Mouse (Mus musculus) ES-E14 (cell line): ENCODE results near the gene Gm29666. TPM values are rescaled to one million over a fixed set of nuclear protein-coding genes. Genes with fewer than 3 reads are reported as not detected.

Experiments
- DNase-seq: peaks from one replicate; pipeline ENCODE4 v3.0.0-alpha.2; 2013; ENCODE audit warnings: low read depth, low spot score
- H3K27ac ChIP-seq: 2 replicates; pipeline ENCODE4 v1.5.1; 2012; ENCODE audit warnings: low read depth, mild to moderate bottlenecking, low read length, moderate library complexity, mixed read lengths; ENCODE audit not compliant: poor library complexity, insufficient read depth, severe bottlenecking
- H3K36me3 ChIP-seq: 2 replicates; pipeline ENCODE4 v1.6.1; 2012; ENCODE audit warnings: mild to moderate bottlenecking, low read length, moderate library complexity, mixed read lengths; ENCODE audit not compliant: control insufficient read depth, poor library complexity, insufficient read depth, severe bottlenecking
- H3K4me1 ChIP-seq, 2 experiments: fragments of 150-350 bp in 1 of 2; sonication (generic) in 1 of 2; 2 replicates each; pipeline ENCODE4 v1.6.1; 2012; ENCODE audit warnings: low read length in 2 of 2, mild to moderate bottlenecking in 1 of 2, mixed read lengths in 1 of 2; ENCODE audit not compliant: control insufficient read depth in 2 of 2, insufficient read depth in 2 of 2, poor library complexity in 1 of 2
- H3K4me3 ChIP-seq, 2 experiments: fragments of 150-350 bp in 1 of 2; sonication (generic) in 1 of 2; 2 replicates each; pipeline ENCODE4 v1.5.1; 2012; ENCODE audit warnings: low read length in 2 of 2, low read depth in 1 of 2, mild to moderate bottlenecking in 1 of 2, mixed read lengths in 1 of 2; ENCODE audit not compliant: insufficient read depth in 1 of 2, poor library complexity in 1 of 2, severe bottlenecking in 1 of 2
- H3K9ac ChIP-seq: 2 replicates; pipeline ENCODE4 v1.6.1; 2012; ENCODE audit warnings: low read depth, mild to moderate bottlenecking, low read length, mixed read lengths; ENCODE audit not compliant: poor library complexity, insufficient read depth, severe bottlenecking
- H3K9me3 ChIP-seq: fragments of 150-350 bp; sonication (generic); 2 replicates; pipeline ENCODE4 v1.6.1; 2012; ENCODE audit warnings: low read depth, mild to moderate bottlenecking, low read length; ENCODE audit not compliant: control insufficient read depth, insufficient read depth
- CHD2 ChIP-seq: IDR thresholded peaks from 2 replicates; pipeline ENCODE4 v1.6.1; 2014; ENCODE audit warnings: mild to moderate bottlenecking, low read depth, low read length, inconsistent platforms
- HCFC1 ChIP-seq: IDR thresholded peaks from 2 replicates; pipeline ENCODE4 v1.6.1; 2012; ENCODE audit warnings: low read length, inconsistent platforms, borderline replicate concordance; ENCODE audit not compliant: insufficient read depth
- MAFK ChIP-seq: IDR thresholded peaks from 2 replicates; pipeline ENCODE4 v1.6.1; 2014; ENCODE audit warnings: mild to moderate bottlenecking, low read depth, low read length, inconsistent platforms; ENCODE audit not compliant: insufficient read depth
- ZC3H11A ChIP-seq: IDR thresholded peaks from 2 replicates; pipeline ENCODE4 v1.6.1; 2012; ENCODE audit warnings: low read depth, mild to moderate bottlenecking, inconsistent platforms, low read length, borderline replicate concordance
- ZNF384 ChIP-seq: IDR thresholded peaks from 2 replicates; pipeline ENCODE4 v1.6.1; 2012; ENCODE audit warnings: low read depth, low read length, inconsistent platforms
- in situ Hi-C, 2 experiments: fragments of 600-800 bp; cut with MboI; formaldehyde crosslinking; loops; one replicate each; pipeline ENCODE4 v1.15.1; 2025; ENCODE audit warnings: low sequenced_read_pairs in 2 of 2, inconsistent platforms in 1 of 2; ENCODE audit not compliant: unreplicated experiment in 2 of 2
- total RNA-seq: library from RNA; depleted of rRNA; stranded (reverse); fragments of 300-350 nt; gene quantifications from 2 replicates; pipeline ENCODE4 v1.2.3, GENCODE M21; 2012

The Gm29666 gene
- total RNA-seq, 1 experiment = 1.6 TPM

GRCm38 (mm10) chr15:84953259-84953658, 33.4 kb upstream of the Gm29666 start:
- TF ChIP-seq ZC3H11A = no peak
- Histone ChIP-seq H3K9ac (no peak overlapping the region), H3K36me3 (peaks cover 11% of the 10 kb centered on the region; the same call in 1 of the 2 replicates), H3K9me3 (no peaks in the 10 kb centered on the region), H3K4me3 (no peak overlapping the region), H3K27ac (no peak overlapping the region), H3K4me1 (no peaks in the 10 kb centered on the region)
- in situ Hi-C loops = no loop called here
- DNase-seq = no peak

- H3K9ac ChIP-seq = no peak overlapping the region
- H3K27ac ChIP-seq = no peak overlapping the region
- in situ Hi-C loops = no loop called here
- no peak overlapping the region for H3K4me3 ChIP-seq
- no peak for TF ChIP-seq ZNF384
- TF ChIP-seq CHD2 = no peak
- no peak for TF ChIP-seq ZC3H11A
- no peak for TF ChIP-seq HCFC1
- TF ChIP-seq MAFK = no peak
- H3K9me3 ChIP-seq = no peaks in the 10 kb centered on the region
- peaks cover 0 to 4% of the 10 kb centered on the region in 2 experiments; a peak in 1 of 4 replicates for H3K4me1 ChIP-seq
- no peak for DNase-seq
- peaks cover 11% of the 10 kb centered on the region; the same call in 1 of the 2 replicates for H3K36me3 ChIP-seq
Measured at GRCm38 (mm10) chr15:84950053-84950452, 30.2 kb upstream of the Gm29666 start.

DNA sequence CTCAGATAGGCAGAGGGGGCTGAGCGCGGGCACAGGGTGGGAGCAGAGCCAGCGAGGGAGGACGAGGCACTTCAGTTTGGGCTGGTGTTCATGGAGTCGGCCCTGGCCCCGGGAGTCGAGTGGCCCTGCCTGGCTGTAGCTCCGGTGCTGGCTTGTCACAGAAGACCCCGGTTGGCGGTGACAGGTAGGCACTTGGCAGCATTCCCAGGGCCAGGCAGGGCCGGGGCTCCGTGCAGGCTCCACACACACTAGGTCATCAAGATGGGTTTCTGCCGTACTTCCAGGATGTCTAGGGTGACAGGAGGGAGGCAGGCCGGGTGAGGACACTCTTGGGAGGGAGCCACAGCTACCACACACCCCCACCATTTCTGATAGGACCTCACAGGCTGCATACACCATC, 29.2 kb upstream of the Gm29666 start:
- H3K4me3 ChIP-seq = no peak overlapping the region
- no peaks in the 10 kb centered on the region for H3K9me3 ChIP-seq
- in situ Hi-C loops = no loop called here
- DNase-seq = no peak
- peaks cover 0 to 4% of the 10 kb centered on the region in 2 experiments; a peak in 1 of 4 replicates for H3K4me1 ChIP-seq
- TF ChIP-seq ZNF384 = no peak
- no peak for TF ChIP-seq MAFK
- TF ChIP-seq ZC3H11A = no peak
- no peak for TF ChIP-seq CHD2
- TF ChIP-seq HCFC1 = no peak
- peaks cover 11% of the 10 kb centered on the region; the same call in 1 of the 2 replicates for H3K36me3 ChIP-seq
- H3K9ac ChIP-seq = no peak overlapping the region
- no peak overlapping the region for H3K27ac ChIP-seq

DNA sequence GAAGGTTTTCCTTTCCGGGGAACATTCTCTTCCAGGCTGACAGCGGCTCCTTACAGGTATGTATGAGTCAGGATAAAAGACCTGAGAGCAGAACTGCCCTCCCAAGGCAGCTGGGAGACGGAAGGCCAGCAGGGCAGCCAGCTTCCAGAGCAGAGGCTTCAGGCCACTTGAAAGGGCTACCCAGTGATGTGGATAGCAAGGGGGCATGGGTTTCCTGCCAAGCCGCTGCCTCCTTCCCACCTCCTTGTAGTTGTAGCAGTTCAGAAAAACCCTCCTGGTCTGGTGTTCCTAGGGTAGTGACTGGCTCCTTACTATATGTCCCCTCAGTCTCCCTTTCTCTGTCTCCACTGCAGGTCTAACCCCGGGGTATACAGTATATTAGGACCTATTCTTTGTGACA, 24.5 kb upstream of the Gm29666 start:
- H3K4me3 ChIP-seq = no peak overlapping the region
- peaks cover 21% of the 10 kb centered on the region for H3K36me3 ChIP-seq
- H3K27ac ChIP-seq = no peak overlapping the region
- DNase-seq = no peak
- no peak for TF ChIP-seq ZNF384
- TF ChIP-seq MAFK = no peak
- TF ChIP-seq ZC3H11A = no peak
- TF ChIP-seq CHD2 = no peak
- TF ChIP-seq HCFC1 = no peak
- H3K9ac ChIP-seq = no peak overlapping the region
- peaks cover 0 to 4% of the 10 kb centered on the region in 2 experiments; a peak in 1 of 4 replicates for H3K4me1 ChIP-seq
- H3K9me3 ChIP-seq = no peaks in the 10 kb centered on the region
- in situ Hi-C loops = no loop called here
